Mouse (Mus musculus) lung, adult 10 weeks (tissue): ENCODE data around the gene Thap8. TPM values are rescaled to one million over a fixed set of nuclear protein-coding genes. Genes with fewer than 3 reads are reported as not detected.

Experiments
- polyA plus RNA-seq: library from polyadenylated mRNA; stranded (reverse); fragments of 350-450 nt; fragmentation: Illumina TruSeq; extraction: RNeasy Lipid Tissue Mini Kit (QIAGEN cat#74804); gene quantifications from one replicate; pipeline ENCODE4 v1.2.3, GENCODE M21; 2014; ENCODE audit warnings: low read depth, low replicate concordance; ENCODE audit not compliant: insufficient read depth

Gene Thap8
- not detected for polyA plus RNA-seq

DNA sequence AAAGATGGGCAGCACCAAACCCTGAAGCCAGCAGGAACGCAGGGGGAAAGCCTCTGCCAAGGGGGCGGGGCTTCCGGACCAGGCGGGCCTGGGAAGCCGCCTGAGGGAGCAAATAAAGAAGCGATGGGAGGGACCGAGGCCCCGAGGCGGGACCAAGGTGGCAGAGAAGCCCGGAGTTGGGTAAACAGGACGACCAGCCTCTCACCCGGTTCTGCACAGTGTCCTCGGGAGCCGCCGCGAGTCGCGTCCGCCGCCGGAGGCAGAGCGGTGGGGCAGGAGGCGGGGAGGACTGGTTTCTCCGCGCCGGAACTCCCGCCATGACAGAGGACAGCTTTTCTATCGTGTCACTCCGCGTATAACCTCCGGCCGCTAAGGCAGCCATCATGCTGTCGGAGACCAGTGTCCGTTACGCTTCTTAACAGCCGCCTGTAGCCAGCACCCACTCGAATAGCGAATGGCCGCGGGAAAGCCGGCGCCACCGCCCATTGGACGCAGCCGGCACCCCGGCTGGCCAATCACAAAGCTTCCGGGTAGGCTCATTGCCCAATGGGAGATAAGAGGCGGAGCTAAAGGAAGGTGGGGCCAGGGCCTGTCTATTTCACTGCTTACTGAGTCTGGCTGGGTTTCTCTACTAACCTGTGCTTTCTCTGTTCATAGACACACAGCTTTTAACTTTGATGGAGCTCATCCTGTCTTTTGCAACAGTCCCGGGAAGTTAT, at the start of gene Thap8, which contains the start of gene Wdr62:
Gene Thap8, plus strand, starts transcription at position 144 of the 719 bp plus-strand sequence.
Gene Wdr62, minus strand, starts transcription at position 469 of the 719 bp plus-strand sequence.

DNA sequence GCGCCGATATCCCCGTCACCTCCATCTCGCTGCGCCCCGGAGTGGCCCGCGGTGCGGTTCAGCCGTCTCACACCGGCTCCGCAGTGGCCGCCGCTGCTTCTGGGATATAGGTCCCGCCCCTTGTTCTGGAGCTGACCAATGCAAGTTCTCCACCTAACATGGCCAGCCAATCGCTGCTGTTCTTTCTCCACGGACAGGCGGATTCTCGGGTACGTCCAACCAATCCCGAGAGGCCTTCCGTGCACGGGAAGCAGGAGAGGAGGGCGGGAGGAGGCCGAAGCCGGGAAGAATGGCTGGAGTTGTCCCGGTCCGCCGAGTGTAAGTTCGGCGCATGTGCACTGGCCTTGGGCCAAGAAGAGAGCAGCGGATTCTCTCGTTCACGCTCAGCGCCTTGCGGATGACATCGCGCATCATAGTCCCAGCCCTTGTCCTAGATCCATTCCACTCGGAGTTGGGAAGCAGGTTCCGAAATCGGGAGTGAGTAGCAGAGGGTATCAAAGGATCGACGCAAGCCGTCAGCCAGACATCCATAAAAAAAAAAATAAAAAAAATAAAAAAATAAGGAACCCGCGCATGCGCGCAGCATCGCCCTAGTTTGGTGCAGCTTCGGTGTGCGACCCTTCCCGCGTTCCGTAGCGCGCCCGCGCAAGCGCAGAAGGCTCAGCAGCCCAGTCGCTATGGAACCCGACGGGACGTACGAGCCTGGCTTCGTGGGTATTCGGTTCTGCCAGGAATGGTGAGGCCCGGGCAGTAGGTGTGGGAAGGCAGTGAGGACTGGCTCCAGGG, 48.0 kb upstream of the Thap8 start, which contains the start of the genes Polr2i and Tbcb:
Gene Polr2i, plus strand, starts transcription at position 280 of the 786 bp plus-strand sequence.
Gene Tbcb, minus strand, starts transcription at position 604 of the 786 bp plus-strand sequence.

DNA sequence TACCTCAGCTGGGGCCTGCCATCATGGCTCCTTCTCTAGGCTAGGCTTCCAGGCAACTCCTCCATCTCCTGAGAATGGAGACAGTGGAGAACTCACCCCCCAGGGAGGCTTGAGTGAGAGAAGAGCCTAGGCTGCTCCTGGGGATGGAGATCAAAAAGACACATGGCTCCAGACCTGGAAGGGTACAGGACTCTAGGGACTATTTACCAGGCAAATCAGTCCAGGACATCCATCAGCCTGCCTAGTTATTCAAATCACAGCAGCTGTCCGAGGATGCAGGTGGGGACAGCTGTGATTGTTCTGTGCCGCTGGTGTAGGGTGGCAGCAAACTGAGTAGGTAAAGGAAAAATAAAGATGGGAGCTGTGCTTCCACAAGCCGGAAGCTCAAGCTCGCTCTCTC, 44.3 kb upstream of the Thap8 start, which contains the start of gene Ovol3:
Gene Ovol3, minus strand, starts transcription at position 101 of the 400 bp plus-strand sequence.

DNA sequence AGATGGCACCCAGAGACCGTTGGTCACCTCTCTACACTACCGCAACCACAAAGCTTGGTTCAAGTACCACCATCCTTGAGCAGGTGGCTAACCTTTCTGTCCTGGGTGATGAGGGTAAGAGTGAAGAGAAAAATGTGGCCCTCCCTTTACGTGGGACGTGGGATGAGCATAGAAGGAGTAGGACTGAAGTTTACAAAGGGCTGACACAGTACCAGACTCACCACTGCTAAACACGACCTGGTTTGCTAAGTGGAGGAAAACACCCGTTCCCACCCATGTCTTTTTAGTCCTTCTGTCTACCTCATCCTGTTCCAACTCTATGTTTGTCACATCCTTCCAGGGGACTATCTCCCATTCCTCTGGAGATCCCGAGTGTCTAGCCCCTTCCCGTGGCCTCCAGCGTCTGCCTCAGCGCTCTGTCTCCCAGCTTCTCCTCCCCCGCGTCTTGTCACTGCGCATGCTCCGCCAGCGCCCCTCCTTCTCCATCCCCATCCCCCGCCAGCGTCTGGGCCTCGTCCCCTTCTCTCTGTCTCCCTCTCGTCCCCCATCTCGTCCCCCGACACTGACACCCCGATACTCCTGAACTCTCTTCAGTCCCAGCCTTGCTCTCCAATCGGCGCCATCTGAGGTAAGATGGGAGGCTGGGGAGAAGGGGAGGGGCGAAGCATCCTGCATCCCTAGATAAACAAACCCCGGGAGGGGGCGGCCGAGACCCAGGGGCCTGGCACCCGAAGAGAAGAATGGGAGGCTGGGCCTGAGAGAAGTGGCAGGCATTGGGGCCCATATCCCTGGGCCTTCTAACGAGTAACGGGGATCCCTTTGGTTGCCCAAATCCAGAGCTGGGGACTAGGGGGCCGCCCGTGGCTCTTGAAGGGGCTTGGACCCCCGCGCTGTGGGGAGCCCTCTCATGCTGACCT, 11.6 kb downstream of the Thap8 start, which contains the start of gene Clip3:
Gene Clip3, plus strand, starts transcription at position 514 of the 917 bp plus-strand sequence.

DNA sequence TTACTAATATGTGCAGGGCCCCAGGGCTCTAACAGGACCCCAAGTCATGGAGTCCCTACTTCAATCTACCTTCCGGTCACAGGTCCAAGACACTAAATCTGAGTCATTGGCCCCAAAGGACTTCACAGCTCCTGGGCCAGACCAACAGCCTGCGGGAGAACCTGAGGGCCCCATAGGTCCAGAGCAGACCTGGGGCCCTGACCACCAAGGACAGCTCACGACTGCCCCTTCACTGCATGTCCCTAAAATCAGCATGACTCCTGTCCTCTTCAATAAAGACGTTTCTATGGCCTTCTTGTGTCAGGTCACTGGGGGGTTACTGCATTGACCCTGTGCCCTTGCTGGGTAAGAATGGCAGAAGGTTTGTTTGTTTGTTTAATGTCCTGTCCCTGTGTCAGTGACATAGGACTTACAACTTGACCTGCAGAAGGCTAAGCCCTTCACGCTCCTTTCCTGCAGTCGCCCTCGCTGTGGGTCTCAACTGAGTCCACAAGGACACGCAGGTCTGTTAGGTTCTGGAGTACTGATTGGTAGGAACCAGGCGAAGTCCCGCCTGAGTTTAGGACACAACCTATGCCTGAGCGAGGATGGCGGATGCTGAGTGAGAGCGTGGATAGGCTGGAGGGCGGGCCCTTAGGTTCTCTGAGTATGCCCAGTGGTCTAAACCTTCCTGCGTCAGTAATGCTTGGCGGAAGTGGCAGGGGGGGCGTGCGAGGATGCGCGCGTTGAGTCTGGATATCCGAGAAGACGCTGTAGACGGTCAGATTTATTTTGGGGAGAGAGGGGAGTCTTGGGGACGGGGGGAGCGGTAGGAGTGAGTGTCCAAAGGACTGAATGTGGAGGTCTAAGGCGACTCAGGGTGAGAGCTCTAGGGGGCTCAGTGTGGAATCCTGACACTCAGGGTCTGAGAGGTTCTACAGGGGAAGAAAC, 28.4 kb downstream of the Thap8 start, which contains the start of gene Alkbh6:
Gene Alkbh6, plus strand, starts transcription at position 642 of the 930 bp plus-strand sequence.

DNA sequence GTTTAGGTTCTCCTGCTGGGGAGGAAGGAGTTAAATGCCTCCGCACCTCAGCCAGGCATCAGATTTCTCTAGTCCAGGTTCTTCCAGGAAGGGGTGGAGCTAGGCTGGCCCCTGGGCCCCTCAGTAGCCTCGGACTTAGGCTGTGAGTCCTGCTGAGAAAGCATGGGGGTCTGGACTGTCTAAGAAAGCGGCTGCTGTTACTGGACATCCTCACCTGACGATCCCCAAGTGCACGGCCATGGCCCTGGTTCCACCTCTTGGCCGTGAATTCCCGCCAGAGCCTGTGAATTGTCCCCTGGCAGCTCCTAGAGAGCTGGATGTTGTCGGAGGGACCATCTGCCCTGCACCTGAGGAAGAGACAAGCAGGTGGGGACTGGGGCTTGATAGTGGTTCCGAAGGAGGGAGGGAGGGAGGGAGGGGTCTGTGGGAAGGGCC, 34.8 kb downstream of the Thap8 start, which contains the start of gene Syne4:
Gene Syne4, plus strand, starts transcription at position 87 of the 435 bp plus-strand sequence.

DNA sequence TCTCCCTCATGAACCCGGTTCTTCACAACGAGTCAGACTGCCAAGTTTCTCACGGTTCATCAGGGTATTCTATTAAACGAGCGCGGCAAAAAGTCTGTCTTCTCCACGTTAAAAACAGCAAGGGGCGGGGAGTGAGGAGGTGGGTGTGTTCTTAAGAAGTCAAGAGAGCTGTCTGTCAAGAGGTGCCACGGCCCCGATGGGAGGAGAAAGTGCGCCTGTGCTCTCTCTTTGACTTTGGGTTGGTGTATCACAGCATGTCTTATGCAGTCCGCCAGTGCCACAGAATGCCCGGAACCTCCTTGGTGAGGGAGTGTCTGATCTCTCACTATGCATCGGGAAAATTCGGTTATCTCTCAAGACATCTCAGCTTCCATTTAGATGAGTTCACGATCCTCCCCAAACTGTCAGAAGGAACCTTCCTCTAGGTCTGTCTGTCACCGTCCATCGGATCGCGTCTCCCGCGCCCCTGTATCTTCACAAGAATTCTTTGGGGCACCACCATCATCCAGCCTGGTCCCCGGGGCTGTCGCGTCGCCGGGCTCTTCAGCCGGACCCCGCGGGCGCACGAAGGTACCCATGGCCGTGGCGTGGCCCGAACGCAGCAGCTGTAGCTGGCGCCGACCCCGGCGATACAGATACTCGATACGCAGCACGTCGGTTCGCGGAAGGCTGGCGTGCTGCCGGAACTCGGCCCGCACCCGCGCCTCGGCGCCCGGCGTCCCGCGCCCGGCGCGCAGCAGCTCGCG, 41.8 kb downstream of the Thap8 start, which contains the start of gene E130208F15Rik:
Gene E130208F15Rik, plus strand, starts transcription at position 202 of the 746 bp plus-strand sequence.

DNA sequence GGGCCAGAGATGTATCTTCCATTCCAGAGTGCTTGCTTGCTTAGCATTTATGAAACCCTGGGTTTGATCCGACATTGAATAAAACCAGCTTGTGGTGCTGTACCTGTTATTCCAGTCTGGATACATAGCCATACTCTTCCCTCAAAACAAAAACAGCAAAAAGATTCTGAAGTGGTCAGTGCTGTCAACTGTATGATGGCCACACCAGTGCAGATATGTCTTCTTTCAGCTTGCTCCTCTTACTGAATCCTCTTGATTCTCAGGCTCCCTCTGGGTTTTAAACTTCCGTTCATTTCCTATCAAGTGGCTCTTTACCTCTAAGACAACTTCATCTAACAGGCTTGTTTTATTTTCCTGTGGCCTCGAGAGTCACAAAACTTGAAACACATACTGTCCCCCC, 43.9 kb downstream of the Thap8 start, which contains the start of gene Sdhaf1:
Gene Sdhaf1, minus strand, starts transcription at position 101 of the 400 bp plus-strand sequence.

Other genes with a start within 250 kb of the Thap8 start
- 2.8 TPM for gene Zfp14, start 228.7 kb upstream of the Thap8 start, polyA plus RNA-seq
- gene Zfp82, start 207.2 kb upstream of the Thap8 start, polyA plus RNA-seq = 3.7 TPM
- gene Gm26920, start 189.7 kb upstream of the Thap8 start, polyA plus RNA-seq = not detected
- gene Zfp566, start 189.6 kb upstream of the Thap8 start, polyA plus RNA-seq = 3.7 TPM
- gene Zfp260, start 185.3 kb upstream of the Thap8 start, polyA plus RNA-seq = 34.1 TPM
- gene Zfp382, start 158.2 kb upstream of the Thap8 start, polyA plus RNA-seq = 0.50 TPM
- gene Zfp146, start 110.3 kb upstream of the Thap8 start, polyA plus RNA-seq = 21.5 TPM
- gene Cox7a1, start 96.0 kb upstream of the Thap8 start, polyA plus RNA-seq = 91.7 TPM
- 301 TPM for gene Capns1, start 81.3 kb upstream of the Thap8 start, polyA plus RNA-seq
- 84.4 TPM for gene Polr2i, start 48.1 kb upstream of the Thap8 start, polyA plus RNA-seq
- 83.5 TPM for gene Tbcb, start 47.8 kb upstream of the Thap8 start, polyA plus RNA-seq
- gene Ovol3, start 44.4 kb upstream of the Thap8 start, polyA plus RNA-seq = not detected
- 3.4 TPM for gene Wdr62, start 325 bp downstream of the Thap8 start, polyA plus RNA-seq
- 3.7 TPM for gene Clip3, start 11.6 kb downstream of the Thap8 start, polyA plus RNA-seq
- 44.8 TPM for gene Alkbh6, start 28.6 kb downstream of the Thap8 start, polyA plus RNA-seq
- 3.2 TPM for gene Syne4, start 34.7 kb downstream of the Thap8 start, polyA plus RNA-seq
- gene E130208F15Rik, start 41.6 kb downstream of the Thap8 start, polyA plus RNA-seq = 0.27 TPM
- gene Sdhaf1, start 43.8 kb downstream of the Thap8 start, polyA plus RNA-seq = 9.9 TPM
- gene Lrfn3, start 82.7 kb downstream of the Thap8 start, polyA plus RNA-seq = 2.7 TPM
- 345 TPM for gene Tyrobp, start 133.7 kb downstream of the Thap8 start, polyA plus RNA-seq
- gene Hcst, start 139.8 kb downstream of the Thap8 start, polyA plus RNA-seq = 19.1 TPM
- 3.7 TPM for gene Nfkbid, start 141.6 kb downstream of the Thap8 start, polyA plus RNA-seq
- 5.0 TPM for gene Aplp1, start 165.4 kb downstream of the Thap8 start, polyA plus RNA-seq
- not detected for gene Kirrel2, start 177.6 kb downstream of the Thap8 start, polyA plus RNA-seq
- gene Nphs1, start 178.2 kb downstream of the Thap8 start, polyA plus RNA-seq = not detected
- gene Prodh2, start 213.5 kb downstream of the Thap8 start, polyA plus RNA-seq = not detected